Mouse (Mus musculus) limb, embryonic 13.5 days (tissue): ENCODE measurements around the gene Cdkl3. TPM values are rescaled to one million over a fixed set of nuclear protein-coding genes. Genes with fewer than 3 reads are reported as not detected.

ENCODE experiments used
- ATAC-seq: fragments of 200-750 bp; cut with Nextera tagmentation; 2 replicates; pipeline ENCODE4 v1.8.0; 2017; ENCODE audit warnings: low read depth, moderate number of reproducible peaks, moderate TSS enrichment; ENCODE audit not compliant: low FRiP score
- H3K27ac ChIP-seq: fragments of 300-500 bp; sonication (generic); 2 replicates; pipeline ENCODE4 v1.5.1; 2015; ENCODE audit warnings: inconsistent platforms, mild to moderate bottlenecking, moderate library complexity
- H3K27me3 ChIP-seq: fragments of 300-500 bp; sonication (generic); 2 replicates; pipeline ENCODE4 v1.6.1; 2015; ENCODE audit warnings: mild to moderate bottlenecking, inconsistent platforms
- H3K36me3 ChIP-seq: fragments of 300-500 bp; sonication (generic); 2 replicates; pipeline ENCODE4 v1.6.1; 2015; ENCODE audit warnings: inconsistent platforms, mild to moderate bottlenecking, moderate library complexity
- H3K4me1 ChIP-seq: fragments of 300-500 bp; sonication (generic); 2 replicates; pipeline ENCODE4 v1.6.1; 2015; ENCODE audit warnings: inconsistent platforms
- H3K4me2 ChIP-seq: fragments of 300-500 bp; sonication (generic); replicated peaks from 2 replicates; pipeline ENCODE4 v1.6.1; 2015; ENCODE audit warnings: inconsistent platforms, mild to moderate bottlenecking, moderate library complexity
- H3K4me3 ChIP-seq: fragments of 300-500 bp; sonication (generic); 2 replicates; pipeline ENCODE4 v1.5.1; 2015; ENCODE audit warnings: moderate library complexity, mild to moderate bottlenecking, inconsistent platforms
- H3K9ac ChIP-seq: fragments of 300-500 bp; sonication (generic); 2 replicates; pipeline ENCODE4 v1.6.1; 2015; ENCODE audit warnings: mild to moderate bottlenecking, inconsistent platforms
- H3K9me3 ChIP-seq: fragments of 300-500 bp; sonication (generic); 2 replicates; pipeline ENCODE4 v1.6.1; 2016; ENCODE audit warnings: inconsistent platforms
- WGBS: fragments of 180-500 bp; shearing (Covaris S2); methylation state at CpG from one replicate; pipeline ENCODE4 v1.1.7; 2015; 5-methylcytosine and 5-hydroxymethylcytosine counted together
- polyA plus RNA-seq: library from polyadenylated mRNA; unstranded; fragments of >200 nt; fragmentation: Nextera tagmentation; extraction: Ambion mirVana; gene quantifications from 2 replicates; pipeline ENCODE4 v1.2.1, GENCODE M21; 2015

Cdkl3 gene
- polyA plus RNA-seq, 1 experiment from 2014 or later, result 13.4 TPM

DNA sequence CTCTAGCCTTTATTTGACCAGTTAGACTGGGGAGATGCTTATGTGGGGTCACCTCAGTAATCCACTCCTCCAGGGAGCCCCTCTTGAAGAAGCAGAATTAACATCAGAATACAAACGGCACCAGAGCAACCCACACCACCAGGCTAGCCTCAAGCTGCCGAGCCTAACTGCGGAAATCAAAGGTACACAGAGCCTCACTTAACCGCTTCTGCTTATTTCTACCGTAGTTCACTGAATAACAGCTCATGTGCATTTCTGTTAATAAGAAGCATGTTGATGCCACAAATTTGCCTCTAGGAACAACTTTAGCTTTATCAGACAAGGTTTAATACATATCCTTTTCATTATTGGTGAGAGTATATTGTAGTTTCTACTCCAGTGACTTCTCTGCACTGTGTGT lies 61.8 kb downstream of the Cdkl3 start:
- Histone ChIP-seq H3K4me1 (0 out of 2 replicates have a peak, but pooled peaks cover 4% of the 10 kb centered on the region), H3K4me3 (no peak overlapping the region), H3K9me3 (no peaks in the 10 kb centered on the region), H3K36me3 (no peaks in the 10 kb centered on the region), H3K4me2 (no peak overlapping the region), H3K27me3 (no peaks in the 10 kb centered on the region), H3K27ac (no peak overlapping the region), H3K9ac (no peak overlapping the region; the same call in 1 of the 2 replicates)
- 8% methylated on average over 5 of the region's 5 CpGs for WGBS
- ATAC-seq, result no peak

DNA sequence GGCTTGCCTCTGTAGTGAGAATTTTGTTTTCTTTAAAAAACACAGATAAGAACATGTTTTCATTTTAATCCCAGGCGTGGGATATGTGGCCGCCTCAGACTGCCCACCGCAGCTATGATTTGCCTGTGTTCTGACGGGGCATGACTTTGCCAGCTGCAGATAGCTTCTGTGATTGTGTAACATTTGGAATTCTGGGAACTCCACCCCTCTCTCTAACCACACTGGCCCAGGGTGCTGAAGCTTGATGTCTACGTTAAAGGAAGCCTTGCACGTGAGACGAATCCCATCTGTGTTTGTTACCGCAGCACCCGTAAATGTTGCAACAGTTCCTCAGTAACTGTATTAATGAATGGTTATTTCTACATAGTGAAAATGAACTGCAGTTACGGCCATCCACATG lies 67.7 kb downstream of the Cdkl3 start:
- Histone ChIP-seq H3K4me3 (no peak overlapping the region), H3K9ac (no peak overlapping the region), H3K27ac (no peak overlapping the region), H3K27me3 (no peaks in the 10 kb centered on the region), H3K9me3 (no peaks in the 10 kb centered on the region), H3K36me3 (no peaks in the 10 kb centered on the region), H3K4me2 (no peak overlapping the region), H3K4me1 (peaks cover 12% of the 10 kb centered on the region)
- 70% methylated on average over 10 of the region's 10 CpGs for WGBS
- ATAC-seq, result no peak

DNA sequence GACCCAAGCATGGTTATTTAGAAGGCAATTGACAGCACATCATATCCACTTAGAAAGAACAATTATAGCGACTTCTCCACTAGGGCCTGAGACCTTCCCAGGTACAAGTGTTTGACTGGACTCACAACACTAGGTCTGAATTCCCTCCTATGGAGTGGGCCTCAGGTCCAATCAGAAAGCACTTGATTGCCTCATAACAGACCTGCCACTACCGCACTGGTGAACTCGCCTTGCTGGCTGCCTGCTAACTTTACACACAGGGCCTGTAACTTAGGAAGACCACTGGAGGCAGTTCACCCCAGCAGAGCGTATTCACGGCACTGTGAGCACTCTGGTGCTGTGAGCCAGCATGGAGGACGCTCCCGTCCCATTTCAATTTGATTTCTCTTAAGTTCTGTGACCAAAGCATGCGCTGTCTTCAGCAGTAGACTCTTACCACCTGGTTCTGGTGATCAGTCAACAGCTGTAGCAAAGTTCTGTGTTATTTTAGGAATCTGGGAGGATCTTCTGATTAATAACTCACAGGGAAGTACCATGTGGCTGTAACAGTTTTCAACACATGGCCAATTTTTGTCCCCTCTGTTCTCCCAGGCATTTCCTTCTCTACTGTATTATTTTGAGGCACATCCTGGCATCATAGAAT lies 69.6 kb downstream of the Cdkl3 start:
- Histone ChIP-seq H3K27ac (no peak overlapping the region), H3K4me1 (peaks cover 12% of the 10 kb centered on the region), H3K9ac (no peak overlapping the region), H3K4me3 (no peak overlapping the region), H3K27me3 (no peaks in the 10 kb centered on the region), H3K4me2 (no peak overlapping the region), H3K9me3 (no peaks in the 10 kb centered on the region), H3K36me3 (no peaks in the 10 kb centered on the region)
- no peak for ATAC-seq
- 69% methylated on average over 8 of the region's 8 CpGs for WGBS

DNA sequence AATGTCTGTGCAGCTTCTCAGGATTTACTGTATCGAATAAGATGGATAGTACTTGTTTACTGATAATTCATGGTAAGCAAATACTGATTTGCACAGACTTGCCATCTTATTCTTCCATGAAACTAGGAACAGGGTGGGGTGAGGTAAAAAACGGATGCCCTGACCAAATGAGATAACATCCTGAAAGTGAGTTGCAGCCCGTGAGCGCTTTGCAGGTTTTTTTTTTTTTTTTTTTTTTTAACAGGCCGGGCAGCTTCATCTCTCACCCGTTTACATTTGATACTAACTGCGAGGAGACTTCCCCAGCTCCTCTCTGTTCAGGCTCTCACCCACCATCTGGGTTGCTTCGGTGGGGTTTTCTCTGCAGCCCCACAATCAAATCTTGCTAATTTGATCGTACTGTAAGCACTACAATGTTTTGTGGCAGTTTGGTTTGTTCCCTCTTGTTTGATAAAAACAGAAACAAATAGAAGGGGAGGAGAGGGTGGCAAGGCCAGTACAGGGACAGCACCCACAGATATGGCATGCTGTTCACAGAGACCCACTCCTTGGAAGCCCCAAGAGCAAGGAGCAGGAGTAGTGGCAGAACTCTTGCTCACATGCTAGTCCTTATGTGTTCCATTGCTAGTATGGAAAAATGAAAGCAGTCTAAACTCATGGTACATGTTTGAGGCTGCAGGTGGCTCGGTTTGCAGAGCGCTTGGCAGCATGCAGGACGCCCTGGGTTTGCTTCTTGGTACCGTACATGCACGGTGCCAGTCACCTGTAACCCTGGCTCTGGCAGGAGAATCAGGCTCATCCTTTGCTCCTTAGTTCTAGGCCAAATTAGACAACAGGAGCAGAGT lies 70.8 kb downstream of the Cdkl3 start:
- H3K4me2 ChIP-seq, result no peak overlapping the region
- no peak for ATAC-seq
- no peaks in the 10 kb centered on the region for H3K9me3 ChIP-seq
- H3K4me3 ChIP-seq, result no peak overlapping the region
- no peak overlapping the region for H3K27ac ChIP-seq
- H3K9ac ChIP-seq, result no peak overlapping the region
- WGBS, result 69% methylated on average over 14 of the region's 14 CpGs
- H3K27me3 ChIP-seq, result no peaks in the 10 kb centered on the region
- no peaks in the 10 kb centered on the region for H3K36me3 ChIP-seq
- peaks cover 12% of the 10 kb centered on the region for H3K4me1 ChIP-seq

DNA sequence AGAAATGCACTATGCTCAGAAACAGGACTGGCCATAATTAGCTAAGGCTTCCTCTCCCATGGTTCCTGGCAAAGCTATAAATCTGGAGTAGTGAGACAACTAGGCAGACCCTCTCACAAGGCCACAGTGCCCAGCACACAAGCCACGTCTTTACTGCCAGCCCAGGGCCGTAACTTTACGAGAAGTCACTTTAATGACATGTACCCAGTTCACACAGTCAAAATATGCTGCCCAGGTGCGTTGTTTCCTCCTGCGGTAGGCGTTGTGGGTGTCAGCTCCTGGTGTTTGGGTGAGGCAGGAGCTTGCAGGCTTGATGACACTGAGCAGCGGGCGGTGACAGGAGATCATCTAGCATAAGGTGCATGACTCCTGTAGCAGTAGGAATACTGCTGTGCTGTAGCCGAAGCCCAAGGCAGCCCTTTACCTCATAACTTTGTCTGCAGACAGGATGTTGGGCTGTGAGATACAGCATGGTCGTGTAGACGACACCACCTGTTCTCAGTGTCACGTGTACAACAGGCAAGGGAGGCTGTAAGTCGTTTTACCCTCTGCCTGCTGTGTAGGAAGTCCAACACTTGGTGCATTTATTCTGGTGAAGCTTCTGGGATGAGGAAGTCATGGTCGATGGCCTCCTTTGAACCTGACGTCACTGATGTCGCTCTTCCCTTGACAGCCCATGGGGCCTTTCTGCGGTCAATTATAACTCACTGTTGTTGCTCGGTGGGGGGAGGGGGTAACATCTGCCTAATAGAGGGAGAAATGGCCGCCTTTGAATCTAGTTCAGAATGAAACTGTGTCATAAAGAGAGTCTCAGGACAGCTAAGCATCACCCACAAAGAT lies 72.0 kb downstream of the Cdkl3 start:
- 0 out of 2 replicates have a peak, but pooled peaks have one; percentile 28 for ATAC-seq
- Histone ChIP-seq H3K4me3 (no peak overlapping the region), H3K4me1 (peaks cover 15% of the 10 kb centered on the region), H3K36me3 (no peaks in the 10 kb centered on the region), H3K27ac (no peak overlapping the region), H3K9ac (no peak overlapping the region; the same call in 1 of the 2 replicates), H3K27me3 (no peaks in the 10 kb centered on the region), H3K9me3 (no peaks in the 10 kb centered on the region), H3K4me2 (no peak overlapping the region; the same call in 1 of the 2 replicates)
- 40% methylated on average over 19 of the region's 19 CpGs for WGBS

DNA sequence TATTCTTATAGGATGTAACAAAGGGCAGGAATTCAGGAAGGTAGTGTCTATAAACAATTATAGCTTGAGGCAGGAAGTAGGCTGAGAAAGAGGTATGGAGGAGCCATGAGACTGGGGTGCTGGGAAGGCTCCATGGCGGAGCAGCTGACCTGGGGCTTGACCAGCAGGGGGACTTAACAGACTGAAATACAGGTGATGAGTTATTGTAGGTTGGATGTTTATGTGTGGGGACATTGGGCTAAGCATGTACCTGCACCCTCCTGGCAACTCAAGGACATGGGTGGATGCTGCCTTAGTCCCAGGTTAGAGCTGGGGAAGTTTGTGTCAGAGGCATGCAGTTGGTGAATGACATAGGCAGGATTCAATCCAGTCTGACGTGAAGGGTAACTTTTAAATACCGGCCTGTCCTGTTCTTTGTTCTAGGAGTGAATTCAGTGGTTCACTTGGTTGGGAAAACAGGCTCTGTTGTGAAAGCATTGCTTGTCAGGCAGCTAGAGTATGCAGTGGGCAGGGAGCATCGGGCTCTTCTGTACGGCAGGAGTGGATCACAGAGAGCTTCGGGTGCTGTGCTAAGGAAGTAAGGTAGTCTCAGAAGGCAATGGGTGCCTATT lies 72.8 kb downstream of the Cdkl3 start:
- WGBS, result 82% methylated on average over 6 of the region's 6 CpGs
- no peak overlapping the region for H3K27ac ChIP-seq
- H3K4me3 ChIP-seq, result no peak overlapping the region
- no peak for ATAC-seq
- H3K4me1 ChIP-seq, result peaks cover 15% of the 10 kb centered on the region
- H3K27me3 ChIP-seq, result no peaks in the 10 kb centered on the region
- H3K4me2 ChIP-seq, result no peak overlapping the region
- no peak overlapping the region for H3K9ac ChIP-seq
- no peaks in the 10 kb centered on the region for H3K36me3 ChIP-seq
- no peaks in the 10 kb centered on the region for H3K9me3 ChIP-seq

DNA sequence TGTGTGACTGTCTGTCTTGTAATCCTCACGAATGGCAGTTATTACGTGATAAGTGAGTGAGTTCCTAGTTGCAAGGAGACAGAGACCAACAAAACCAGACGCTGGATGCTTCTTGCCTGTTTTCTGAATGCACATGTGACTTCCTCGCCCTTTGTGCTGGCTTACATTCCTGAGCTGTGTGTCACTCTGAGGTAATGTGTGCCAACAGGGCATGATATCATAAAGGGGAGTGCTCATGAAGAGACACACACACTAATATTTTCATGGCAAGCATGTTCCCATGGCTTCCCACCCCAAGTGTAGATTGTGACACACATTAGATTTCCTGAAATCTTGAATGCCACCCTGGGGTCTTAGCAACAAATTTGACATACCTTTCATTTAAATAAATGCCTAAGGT lies 73.9 kb downstream of the Cdkl3 start:
- no peak overlapping the region for H3K4me3 ChIP-seq
- H3K9ac ChIP-seq, result no peak overlapping the region
- ATAC-seq, result no peak
- WGBS, result 81% methylated on average over 4 of the region's 4 CpGs
- H3K9me3 ChIP-seq, result no peaks in the 10 kb centered on the region
- H3K27ac ChIP-seq, result no peak overlapping the region
- no peaks in the 10 kb centered on the region for H3K36me3 ChIP-seq
- H3K27me3 ChIP-seq, result no peaks in the 10 kb centered on the region
- no peak overlapping the region for H3K4me2 ChIP-seq
- peaks cover 15% of the 10 kb centered on the region for H3K4me1 ChIP-seq

DNA sequence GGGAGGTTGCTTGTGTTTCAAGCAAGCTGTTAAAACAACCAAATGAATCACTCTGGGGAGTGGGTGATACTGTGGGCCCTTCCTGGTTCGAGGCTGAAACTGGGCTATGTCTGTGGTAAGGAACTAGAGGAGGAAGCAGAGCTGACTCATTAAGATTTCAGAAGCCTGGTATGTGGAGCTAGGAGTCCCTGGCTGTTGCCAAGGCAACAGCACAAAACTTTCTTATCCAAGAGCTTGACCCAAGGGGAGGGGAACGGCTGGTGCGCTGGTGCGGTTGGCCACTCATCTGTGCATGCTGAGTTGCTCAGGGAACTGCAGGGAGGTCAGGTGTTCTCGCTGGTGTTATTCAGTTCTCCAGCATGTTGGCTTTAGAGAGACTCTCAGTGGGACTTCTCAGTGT lies 76.0 kb downstream of the Cdkl3 start:
- no peak overlapping the region for H3K4me3 ChIP-seq
- no peak overlapping the region for H3K9ac ChIP-seq
- no peaks in the 10 kb centered on the region for H3K27me3 ChIP-seq
- H3K27ac ChIP-seq, result no peak overlapping the region
- WGBS, result 34% methylated on average over 5 of the region's 5 CpGs
- no peak for ATAC-seq
- H3K9me3 ChIP-seq, result no peaks in the 10 kb centered on the region
- no peak overlapping the region for H3K4me2 ChIP-seq
- peaks cover 15% of the 10 kb centered on the region for H3K4me1 ChIP-seq
- H3K36me3 ChIP-seq, result no peaks in the 10 kb centered on the region

DNA sequence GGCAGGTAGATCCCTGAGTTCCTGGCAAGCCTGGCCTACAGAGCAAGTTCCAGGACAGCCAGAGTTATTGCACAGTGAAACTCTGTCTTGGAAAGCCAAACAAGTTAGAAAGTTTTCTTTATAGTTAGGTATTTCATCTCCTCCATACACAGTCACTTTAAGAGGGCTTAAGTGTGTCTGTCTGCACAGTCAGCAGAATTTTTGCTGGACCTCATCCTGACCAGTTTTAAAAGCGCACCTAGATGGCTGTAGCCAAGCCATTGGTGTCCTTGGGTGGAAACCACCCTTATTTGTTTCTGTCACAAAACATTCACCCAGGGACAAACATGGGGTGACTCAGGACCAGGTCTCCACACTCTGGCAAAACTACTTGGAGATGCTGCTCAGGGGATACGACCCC lies 76.6 kb downstream of the Cdkl3 start:
- H3K9me3 ChIP-seq, result no peaks in the 10 kb centered on the region
- 93% methylated on average over 2 of the region's 2 CpGs for WGBS
- H3K4me1 ChIP-seq, result peaks cover 15% of the 10 kb centered on the region
- H3K4me2 ChIP-seq, result no peak overlapping the region
- H3K27ac ChIP-seq, result no peak overlapping the region
- H3K27me3 ChIP-seq, result no peaks in the 10 kb centered on the region
- H3K9ac ChIP-seq, result no peak overlapping the region
- H3K4me3 ChIP-seq, result no peak overlapping the region
- no peak for ATAC-seq
- H3K36me3 ChIP-seq, result no peaks in the 10 kb centered on the region

DNA sequence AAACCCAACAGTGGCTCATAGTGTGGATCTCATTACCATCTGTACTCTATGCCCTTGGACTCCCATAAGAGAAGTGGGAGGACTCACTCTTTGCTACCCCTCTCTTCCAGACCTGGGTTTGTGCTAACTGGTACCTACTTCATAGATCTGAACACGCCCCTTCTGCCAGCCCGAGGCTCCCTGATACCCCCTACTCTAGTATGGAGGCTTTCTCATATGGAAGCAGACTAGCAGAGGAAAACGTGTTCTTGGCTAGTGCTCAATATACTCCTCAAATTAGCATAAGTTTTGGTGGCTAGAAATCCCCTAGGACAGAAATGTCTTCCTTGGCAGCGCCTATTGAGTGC lies 81.8 kb downstream of the Cdkl3 start:
- H3K27ac ChIP-seq, result peak overlapping the region; percentile 44; the same call in 1 of the 2 replicates
- 72% methylated on average over 4 of the region's 4 CpGs for WGBS

DNA sequence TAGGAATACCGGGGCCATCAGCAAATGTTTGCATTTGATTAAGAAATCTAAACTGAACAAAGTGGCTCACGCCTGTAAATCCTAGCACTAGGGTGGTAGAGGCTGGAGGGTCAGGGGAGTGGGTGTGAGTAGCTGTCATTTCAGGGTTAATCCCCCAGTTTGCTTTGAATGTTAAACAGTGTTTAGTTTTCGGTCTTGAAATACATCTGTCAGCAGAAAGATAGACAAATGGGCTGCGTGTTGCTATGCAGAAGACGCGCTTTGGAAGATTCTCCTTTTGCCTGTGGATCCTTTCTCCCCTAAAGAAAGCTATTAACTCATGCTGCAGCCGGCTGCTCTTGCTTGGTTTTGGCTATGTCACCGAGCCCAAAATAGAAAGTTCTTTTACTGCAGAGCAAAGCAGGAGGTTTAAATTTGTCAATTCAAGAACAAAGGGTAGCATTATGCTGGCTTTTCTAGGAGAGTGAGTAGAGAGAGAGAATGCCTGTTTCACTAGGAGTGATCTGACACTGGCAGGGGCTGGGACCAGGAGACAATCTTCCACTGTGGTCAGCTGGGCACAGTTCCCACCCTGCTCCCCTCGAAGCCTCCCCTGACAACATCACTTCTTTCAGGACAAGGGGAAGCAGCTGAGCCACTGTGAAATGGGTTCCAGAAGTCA lies 82.3 kb downstream of the Cdkl3 start:
- H3K4me1 ChIP-seq, result peaks cover 32% of the 10 kb centered on the region
- ATAC-seq, result no peak
- peak overlapping the region; percentile 45; the same call in 1 of the 2 replicates for H3K27ac ChIP-seq
- 56% methylated on average over 9 of the region's 9 CpGs for WGBS
- H3K9ac ChIP-seq, result peak overlapping the region; percentile 15; the same call in 1 of the 2 replicates
- H3K9me3 ChIP-seq, result no peaks in the 10 kb centered on the region
- H3K4me2 ChIP-seq, result no peak overlapping the region
- no peak overlapping the region for H3K4me3 ChIP-seq
- H3K36me3 ChIP-seq, result no peaks in the 10 kb centered on the region
- H3K27me3 ChIP-seq, result no peaks in the 10 kb centered on the region

More for the DNA sequence above, 81.8 kb downstream of the Cdkl3 start:
- no peaks in the 10 kb centered on the region for H3K36me3 ChIP-seq
- no peak for ATAC-seq
- H3K4me3 ChIP-seq, result no peak overlapping the region
- no peaks in the 10 kb centered on the region for H3K27me3 ChIP-seq
- no peak overlapping the region for H3K4me2 ChIP-seq
- no peak overlapping the region for H3K9ac ChIP-seq
- peaks cover 32% of the 10 kb centered on the region for H3K4me1 ChIP-seq
- no peaks in the 10 kb centered on the region for H3K9me3 ChIP-seq
